Mouse (Mus musculus) urinary bladder, adult 2 months (tissue): ENCODE measurements around the gene Tsc22d1. TPM values are rescaled to one million over a fixed set of nuclear protein-coding genes. Genes with fewer than 3 reads are reported as not detected.

Experiments used
- DNase-seq: peaks from one replicate; pipeline ENCODE4 v3.0.0; 2022; ENCODE audit warnings: low spot score
- polyA plus RNA-seq: library from polyadenylated mRNA; depleted of rRNA; stranded (reverse); fragments of >200 nt; gene quantifications from 2 replicates; pipeline ENCODE4 v1.2.3, GENCODE M21; 2012

Gene Tsc22d1
- polyA plus RNA-seq, 1 experiment = 266 TPM

DNA sequence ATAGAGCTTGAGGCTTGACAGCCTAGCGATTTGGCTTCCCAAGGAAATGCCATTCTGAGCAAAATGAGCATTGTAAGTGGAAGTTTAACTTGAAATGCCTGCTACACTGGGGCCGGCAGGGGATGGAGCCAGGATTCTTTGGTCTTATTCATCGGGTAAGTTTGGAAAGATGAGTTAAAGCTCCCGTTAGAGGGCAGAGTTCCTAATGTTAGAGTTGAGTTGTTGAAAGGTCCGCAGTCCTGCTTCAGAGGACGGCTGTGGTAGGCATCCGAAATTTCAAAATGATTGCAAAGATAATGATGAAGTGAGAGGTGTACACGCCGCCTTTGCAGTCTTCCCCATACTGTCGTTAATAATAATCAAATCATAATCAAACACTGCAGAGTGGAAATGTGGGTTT is 27.4 kb downstream of the Tsc22d1 start:
- no peak for DNase-seq

DNA sequence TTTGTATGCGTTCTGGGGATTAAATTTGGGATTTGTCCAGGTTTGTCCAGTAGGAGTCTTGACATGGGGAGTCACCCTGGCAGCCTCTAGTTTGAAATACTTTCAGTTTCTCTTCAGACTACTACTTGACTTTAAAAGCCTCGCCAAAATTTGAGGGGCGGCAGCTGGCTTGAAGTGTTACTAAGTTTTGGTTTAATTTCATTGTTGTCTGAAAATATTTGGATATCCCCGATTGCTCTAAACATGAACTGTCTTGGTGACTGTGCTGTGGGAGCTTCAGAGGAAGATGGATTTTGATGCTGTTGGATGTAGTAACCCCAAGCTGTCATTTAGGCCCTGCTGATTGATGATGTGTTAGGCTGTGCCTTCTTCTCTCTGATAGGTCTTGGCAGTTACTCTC is 34.2 kb downstream of the Tsc22d1 start:
- DNase-seq = no peak

DNA sequence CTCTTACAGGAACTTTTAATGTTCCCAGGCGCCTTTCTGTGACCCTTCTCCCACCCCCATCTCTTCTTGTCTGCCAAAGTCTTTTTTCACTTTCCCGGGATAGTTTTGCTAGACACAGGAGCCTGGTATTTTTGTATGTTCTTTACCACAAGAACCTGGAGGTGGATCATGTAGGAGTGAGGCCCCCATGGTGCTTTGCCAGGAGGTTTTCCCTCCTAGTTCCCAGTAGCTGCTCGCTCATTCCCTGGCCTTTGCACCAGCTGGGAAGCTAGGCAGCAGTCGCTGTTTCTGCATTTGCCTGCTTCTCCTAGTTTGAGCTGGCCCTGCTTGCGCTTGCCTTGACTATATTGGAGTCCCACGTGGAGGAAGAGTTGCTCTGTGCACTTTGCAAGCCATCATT is 36.2 kb downstream of the Tsc22d1 start:
- DNase-seq = no peak

DNA sequence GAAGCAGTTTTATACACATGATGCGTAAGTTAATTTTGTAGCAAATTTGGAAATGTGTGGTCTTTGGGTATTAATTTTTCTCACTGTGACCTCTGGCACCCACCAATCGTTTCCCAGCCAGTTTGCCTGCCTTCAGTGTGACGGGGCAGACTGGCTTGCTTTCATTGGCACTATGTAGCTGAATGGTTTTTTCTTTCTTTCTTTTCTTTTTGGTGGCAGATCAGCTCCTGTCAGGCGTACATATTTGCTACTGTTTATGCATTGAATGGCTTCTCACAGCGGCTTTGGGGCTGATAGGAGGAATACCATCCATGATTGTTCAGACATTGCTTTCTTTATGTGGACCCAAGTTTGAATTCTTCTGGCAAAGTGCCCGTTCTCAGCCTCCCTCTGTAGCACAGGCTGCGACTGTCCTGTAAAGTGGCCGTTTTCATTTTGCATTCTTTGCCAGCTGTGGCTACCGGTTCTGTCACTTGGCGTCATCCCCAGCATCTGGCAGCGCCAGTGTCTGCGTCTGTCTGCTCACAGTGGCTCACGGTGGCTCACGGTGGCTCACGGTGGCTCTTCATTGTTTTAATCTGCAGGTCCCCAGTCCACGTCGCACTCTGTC is 38.1 kb downstream of the Tsc22d1 start:
- no peak for DNase-seq

DNA sequence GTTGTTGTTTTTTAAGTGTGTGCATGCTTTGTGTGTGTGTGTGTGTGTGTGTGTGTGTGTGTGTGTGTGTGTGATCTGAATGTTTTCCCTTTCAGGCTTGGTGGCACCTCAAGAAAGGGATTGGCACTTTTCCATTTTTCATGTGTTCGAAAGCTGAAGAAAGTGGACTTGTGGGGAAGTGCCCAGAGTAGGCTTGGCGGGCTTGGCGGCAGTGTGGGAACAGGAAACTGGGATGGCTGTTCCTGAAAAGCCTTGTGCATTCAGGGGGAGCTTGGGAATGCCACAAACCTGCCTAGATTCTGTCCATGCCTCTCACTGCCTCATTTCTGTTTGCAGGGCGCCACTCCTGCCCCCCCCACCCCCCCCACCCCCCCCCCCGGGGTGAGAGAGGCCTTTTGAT is 39.9 kb downstream of the Tsc22d1 start:
- no peak for DNase-seq

DNA sequence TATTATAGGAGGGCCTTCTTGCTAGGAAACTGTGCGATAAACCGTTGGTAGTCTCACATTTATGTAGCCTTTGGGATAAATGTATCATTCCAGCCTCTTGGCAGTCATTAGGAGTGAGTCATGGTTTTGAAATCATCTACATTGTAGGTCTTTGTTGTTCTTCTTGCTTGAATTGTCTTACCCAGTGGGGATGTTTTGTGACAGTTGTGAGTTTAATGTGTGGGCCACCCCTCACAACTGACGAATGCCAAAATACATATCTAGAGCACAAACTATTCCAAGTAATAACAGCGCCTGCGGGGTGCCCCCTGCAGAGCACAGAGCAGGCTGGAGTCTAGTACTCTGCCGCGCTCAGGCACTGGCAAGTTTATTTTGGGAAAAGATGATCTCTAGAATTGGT is 40.4 kb downstream of the Tsc22d1 start:
- no peak for DNase-seq

DNA sequence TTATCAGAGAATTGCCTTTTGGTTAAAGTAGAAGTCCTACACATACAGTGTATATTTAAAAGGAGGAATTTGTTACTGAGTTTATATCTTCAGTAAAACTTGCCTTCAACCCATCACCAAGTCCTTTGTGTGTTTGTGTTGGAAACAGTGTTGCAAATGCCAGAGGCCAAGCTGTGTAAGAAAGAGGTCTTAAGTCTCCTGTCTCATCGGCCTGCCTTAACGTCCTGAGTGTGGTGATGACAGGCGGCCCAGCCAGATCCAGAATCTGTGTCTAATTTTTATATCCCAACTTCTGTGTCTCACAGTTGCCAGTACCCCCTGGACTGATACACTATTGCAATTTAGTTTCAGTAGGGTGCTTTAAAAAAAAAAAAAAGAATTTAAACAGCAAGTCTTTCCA is 42.9 kb downstream of the Tsc22d1 start:
- no peak for DNase-seq

DNA sequence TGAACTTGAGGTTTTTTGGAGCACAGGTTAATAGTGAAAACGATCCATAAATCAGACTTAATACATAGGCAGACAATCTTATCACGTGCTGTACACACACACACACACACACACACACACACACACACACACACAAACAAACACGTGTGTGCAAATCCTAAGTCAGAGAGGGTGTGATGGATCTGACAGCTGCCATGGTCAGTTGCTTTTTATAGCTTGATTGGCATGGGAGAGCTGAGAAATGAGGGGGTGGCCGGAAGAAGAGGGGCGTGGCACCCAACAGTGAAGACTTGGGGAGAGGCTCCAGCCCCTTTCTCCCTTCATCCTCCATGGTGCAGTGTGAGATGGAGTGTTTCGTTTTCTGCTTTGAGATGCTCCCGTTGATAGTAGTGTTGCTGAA is 45.4 kb downstream of the Tsc22d1 start:
- DNase-seq = no peak

DNA sequence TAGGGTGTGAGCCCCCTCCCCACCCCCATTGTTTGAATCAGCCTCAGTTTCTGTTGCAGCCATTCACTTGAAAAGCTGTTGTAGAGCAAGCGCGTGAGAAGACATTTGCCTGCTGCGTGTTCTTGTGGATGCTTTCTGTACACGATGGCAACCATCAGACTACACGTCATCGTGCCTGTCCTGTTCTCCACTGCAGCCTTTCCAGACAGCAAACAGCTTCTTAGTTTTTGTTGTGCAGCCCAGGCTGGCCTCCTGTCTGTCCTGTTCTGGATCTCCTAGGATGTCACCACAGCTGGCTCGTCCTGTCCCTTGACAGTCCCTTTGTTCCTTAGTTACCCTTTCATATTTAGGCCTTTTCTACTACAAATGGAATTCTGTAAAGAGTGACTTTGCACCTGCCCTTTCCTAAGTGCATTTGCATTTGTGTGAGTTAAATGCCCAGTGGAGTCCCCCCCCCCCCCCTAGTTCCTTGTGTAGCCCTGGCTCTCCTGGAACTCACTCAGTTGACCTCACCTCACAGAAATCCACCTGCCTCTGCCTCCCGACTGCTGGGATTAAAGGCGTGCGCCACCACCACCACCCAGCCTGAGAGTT is 46.5 kb downstream of the Tsc22d1 start:
- DNase-seq = no peak

DNA sequence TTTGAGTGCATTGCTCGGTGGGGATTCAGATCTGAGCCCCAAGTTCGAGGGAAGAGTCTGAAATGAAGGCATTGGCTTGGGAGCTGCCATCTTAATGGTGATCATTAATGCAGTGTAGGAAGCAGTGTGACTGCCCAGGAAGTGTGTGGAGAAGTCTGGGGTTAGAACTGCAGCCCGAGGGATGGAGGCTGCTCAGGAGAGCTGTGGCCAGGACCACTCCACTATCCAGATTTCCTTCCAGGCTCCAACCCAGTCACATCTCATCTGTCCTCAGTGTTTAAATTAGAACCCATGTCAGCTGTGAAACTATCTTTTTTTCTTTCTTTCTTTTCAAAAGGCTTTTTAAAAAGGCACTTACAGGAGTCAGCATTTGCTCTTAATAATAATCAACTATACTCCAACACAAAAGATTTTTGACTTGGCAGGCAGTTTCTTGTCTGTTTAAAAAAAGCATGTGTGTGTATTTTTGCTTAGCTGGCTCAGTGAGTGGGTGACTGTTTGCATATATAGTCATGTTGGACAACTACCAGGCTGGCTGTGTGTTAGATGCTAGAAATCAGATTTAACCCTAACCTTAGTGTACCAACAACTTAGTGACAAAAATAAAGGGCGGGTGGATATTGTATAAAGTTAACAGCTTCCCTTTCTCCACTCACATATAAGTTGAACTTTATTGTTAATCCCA is 48.8 kb downstream of the Tsc22d1 start:
- DNase-seq = no peak

DNA sequence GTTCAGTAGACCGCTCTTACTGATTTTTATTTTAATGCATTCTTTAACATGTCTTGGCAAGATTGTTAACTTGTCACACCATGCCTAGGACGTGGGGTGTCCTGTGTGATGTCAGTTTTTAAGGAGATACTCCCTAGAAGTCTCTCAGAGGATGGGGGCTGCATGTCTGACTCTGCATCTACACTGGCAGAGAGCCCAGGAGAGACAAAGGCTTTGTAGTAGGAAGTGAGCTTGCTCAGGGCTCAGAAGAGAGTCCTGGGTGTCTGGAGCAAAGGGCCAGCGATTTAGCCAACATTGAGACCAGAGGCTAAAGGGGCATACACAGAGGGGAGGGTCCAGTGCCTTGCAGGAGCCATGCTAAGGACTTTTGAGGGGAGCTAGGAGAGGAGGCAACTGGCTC is 50.2 kb downstream of the Tsc22d1 start:
- no peak for DNase-seq

DNA sequence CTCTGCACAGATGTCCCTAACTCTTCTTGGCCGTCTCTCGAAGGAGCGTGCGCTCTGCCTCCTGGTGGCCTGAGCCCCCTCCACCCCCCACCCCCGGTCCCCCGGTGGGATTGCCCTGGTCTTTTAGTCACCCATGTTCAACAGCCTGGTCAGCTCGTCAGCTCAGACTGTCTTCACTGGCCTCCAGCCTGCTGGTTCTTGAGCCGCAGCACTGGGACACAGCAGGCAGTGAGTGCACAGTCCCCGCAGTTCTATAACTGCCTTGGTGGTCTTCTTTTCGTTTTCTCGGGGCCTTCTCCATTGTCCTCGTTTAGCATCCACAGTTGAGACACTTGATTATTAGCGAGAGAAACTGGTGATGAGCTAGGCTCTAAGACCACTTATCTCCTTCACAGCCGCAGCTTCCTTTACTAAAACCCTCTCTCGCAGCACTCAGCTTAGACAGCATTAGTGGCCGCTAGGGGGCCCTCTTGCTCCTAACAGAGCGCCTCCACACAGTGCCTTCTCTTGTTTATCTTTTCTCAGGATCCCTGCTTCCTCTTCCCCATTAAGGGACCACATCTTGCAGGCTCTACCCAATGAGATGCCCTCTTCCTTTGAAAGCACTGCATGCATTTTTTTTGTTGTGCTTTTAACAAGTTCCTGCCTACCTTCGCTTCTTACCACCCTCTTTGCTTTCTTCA is 52.0 kb downstream of the Tsc22d1 start:
- peak; percentile 43 for DNase-seq

DNA sequence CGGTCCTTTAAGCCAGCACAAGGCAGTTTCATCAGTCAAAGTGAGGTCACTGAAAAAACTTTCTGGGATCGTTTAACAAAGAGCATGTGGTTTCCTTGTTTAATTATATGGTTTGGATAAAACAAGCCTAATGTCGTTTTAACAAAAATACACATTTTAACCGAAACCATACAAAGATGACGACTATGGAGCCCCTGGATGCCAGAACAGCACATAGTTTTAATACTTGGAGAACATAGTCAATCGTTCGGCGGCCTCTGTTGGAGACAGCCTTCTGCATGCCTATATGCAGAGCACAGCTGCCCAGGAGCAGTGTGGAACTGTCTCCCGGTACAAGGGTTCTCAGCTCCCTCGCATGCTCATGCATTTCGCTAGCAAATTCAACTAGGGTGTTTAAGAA is 53.2 kb downstream of the Tsc22d1 start:
- DNase-seq = no peak

DNA sequence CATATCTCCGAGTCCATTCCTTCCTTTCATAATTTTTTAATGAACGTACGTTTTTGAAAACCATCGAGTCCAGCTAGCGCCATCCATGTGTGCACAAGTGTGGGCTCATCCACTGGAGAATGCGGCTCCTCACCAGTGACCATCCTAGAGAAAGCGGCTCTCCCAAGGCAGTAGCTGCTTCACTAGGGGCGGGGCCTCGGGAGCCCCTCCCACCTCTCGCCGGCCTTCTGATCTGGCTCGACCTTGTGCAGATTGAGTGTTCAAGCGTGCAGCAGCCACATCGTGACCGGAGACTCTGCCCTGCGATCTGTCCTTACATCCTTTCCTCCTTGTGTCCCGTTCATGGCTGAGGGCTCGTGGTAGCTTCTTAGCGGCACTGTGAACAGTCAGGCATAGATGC is 56.5 kb downstream of the Tsc22d1 start:
- DNase-seq = no peak

DNA sequence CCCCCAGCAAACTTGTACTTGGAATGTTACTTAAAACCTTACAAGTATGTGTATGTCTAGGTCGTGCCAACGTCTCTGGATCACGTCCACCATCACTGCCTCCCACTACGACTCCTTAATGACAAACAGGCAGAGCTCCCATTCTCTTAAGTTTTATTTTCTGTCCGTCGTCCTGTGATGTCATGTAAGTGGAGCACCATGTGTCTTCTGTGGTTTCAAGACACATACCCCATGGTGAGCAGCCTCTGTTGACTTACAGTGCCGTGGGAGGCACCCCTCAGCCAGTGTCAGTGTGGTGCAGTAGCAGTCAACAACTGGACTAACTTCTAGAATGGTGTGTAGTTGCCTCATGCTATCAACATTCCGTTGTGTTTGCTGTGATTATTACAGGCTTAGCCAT is 57.7 kb downstream of the Tsc22d1 start:
- DNase-seq = no peak

DNA sequence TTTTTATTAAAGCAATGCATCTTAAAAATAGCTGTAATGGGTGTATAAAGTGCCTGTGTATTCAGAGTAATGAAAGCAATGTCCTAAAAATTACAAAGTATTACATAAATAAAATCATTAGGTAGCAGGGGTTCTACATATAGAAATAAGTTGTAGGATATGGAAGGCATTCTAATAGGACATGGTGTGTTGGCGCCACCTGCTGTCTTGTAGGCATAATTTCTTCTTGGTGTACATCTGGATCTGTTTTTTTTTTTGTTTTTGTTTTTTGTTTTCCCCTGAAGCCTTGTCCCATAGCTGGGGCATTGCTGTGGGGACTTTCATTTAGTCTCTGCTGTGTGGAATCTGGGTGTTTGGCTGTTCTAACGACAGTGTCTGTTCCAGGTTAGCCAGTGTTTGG is 58.6 kb downstream of the Tsc22d1 start:
- no peak for DNase-seq

DNA sequence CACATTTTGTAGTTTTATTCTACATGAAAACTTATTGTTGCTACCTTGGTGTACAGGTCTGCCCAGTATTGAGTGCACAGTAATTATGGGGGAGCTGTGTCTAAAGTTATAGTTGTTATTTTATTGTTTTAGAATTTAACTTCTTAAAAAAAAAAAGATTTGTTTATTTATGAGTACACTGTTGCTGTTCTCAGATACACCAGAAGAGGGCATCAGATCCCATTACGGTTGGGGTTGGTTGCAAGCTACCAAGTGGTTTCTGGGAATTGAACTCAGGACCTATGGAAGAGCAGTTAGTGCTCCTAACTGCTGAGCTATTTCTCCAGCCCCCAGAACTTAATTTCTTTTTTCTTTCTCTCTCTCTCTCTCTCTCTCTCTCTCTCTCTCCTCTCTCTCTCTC is 59.4 kb downstream of the Tsc22d1 start:
- no peak for DNase-seq

DNA sequence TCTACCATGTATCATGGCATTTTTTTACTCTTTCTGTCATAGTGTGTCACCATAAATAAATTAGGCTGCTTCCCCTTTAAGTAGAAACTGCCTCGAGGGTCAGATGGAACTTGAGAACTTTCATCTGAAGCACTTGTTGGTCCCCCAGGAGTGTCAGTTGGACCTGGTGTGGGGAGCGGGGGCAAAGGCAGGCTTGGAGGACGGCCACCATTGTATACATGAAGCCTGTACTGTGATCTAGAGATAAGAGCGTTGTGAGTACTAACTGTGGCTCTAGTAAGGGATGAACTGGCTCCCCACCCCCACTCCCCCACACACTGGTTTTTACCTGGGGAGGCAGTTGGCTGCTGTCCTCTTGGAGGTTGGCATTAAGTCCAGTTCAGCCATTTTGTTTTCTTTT is 62.0 kb downstream of the Tsc22d1 start:
- DNase-seq = no peak

DNA sequence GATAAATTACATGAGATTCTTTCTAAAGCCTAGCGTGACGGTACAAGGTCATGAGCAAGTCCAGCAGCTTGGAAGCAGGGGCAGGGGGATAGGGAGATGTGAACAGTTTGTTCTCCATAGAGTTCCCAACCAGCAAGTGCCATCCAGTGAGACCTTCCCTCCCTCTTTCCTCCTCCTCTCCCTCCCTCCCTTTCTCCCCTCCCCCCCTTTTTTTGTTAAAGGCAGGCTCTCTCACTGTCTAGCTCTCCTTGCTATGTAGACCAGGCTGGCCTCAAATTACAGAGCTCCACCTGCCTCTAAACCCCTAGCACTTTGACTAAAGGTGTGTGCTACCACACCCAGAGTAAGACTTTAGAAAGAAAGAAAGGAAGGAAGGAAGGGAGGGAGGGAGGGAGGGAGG is 63.3 kb downstream of the Tsc22d1 start:
- no peak for DNase-seq

DNA sequence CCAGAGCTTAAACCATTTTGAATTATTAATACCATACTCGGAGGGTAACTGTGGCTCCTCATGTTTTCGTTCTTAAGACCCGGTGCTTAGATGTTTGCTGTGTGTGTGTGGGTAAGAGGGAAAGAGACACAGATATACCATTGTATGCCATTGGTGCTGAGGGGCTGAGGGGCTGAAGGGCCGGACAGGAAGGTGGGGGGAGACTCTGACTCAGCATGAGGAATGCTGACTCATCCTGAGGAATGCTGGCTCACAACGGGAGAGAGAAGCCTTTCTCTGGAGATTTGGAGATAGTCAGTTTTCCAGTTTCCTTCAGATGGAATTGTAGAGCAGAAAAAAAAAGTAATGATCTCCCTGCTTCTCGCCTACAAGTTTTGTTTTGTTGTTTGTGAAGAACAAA is 63.9 kb downstream of the Tsc22d1 start:
- DNase-seq = no peak

DNA sequence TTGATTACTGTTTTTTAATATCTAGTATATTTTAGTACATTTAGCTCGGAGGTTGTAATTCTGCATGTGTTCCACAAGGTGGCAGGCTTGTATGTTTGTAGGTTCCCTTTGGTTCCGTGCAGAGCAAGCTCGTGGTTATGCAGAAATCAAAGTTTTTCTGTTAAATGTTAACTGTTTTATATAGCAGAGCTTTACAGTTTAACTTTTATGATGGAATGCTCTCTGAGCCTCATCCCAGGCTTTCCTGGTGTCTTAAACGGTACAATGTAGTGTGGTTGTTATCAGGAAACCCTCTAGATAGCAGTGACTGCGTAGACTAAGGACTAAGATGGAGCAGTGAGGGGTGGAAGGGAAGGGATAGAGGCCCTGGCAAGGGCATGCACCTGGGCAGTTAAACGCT is 65.1 kb downstream of the Tsc22d1 start:
- no peak for DNase-seq

DNA sequence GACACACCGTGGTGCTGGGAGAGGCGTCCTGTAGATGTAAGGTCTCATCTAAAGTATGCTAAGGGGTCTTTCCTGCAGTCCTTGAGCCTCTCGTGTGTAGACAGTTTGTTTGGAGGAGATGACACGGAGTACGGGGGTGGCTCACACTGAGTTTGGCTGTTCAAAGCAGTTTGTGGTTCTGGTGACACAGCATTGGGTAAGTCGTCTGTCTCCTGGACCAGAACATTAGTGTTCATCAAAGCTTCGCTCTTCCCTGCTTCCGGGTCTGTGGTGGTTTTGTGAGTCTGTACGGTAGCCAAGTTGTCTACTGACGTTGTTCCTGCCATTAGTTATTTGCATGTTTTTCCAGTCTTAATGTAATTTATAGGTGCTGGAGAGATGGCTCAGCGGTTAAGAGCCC is 65.7 kb downstream of the Tsc22d1 start:
- no peak for DNase-seq

DNA sequence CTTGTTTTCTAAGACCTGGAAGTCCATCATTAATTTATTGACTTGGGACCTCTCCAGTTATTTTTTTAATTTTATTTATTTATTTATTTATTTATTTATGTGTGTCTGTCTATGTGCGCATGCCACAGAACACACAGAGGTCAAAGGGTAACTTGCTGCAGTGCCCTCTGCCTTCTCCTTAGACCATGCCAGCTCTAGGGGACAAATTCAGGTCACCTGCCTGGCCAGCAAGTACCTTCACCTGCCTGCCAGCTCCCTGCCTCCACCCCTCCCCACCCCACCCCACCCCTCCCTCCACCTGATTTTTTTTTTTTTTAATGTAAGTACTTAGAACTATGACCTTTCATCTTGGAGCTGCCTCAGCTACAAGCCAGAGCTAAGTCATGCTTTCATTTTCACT is 68.9 kb downstream of the Tsc22d1 start:
- DNase-seq = no peak
